Mouse (Mus musculus) right cerebral cortex, postnatal 14 days (tissue): Measurements from ENCODE around the gene Fads3.
A peak's percentile ranks its signal among the peaks of the same experiment; 100 is the strongest.

Experiments used
- DNase-seq: peaks from one replicate; pipeline ENCODE4 v3.0.0; 2022

The Fads3 gene

GRCm38 (mm10) chr19:10041388-10042148 lies at the start of gene Fads3:
Fads3 (plus strand) TSS chr19:10041569.
- DNase-seq = peak; percentile 76

DNA sequence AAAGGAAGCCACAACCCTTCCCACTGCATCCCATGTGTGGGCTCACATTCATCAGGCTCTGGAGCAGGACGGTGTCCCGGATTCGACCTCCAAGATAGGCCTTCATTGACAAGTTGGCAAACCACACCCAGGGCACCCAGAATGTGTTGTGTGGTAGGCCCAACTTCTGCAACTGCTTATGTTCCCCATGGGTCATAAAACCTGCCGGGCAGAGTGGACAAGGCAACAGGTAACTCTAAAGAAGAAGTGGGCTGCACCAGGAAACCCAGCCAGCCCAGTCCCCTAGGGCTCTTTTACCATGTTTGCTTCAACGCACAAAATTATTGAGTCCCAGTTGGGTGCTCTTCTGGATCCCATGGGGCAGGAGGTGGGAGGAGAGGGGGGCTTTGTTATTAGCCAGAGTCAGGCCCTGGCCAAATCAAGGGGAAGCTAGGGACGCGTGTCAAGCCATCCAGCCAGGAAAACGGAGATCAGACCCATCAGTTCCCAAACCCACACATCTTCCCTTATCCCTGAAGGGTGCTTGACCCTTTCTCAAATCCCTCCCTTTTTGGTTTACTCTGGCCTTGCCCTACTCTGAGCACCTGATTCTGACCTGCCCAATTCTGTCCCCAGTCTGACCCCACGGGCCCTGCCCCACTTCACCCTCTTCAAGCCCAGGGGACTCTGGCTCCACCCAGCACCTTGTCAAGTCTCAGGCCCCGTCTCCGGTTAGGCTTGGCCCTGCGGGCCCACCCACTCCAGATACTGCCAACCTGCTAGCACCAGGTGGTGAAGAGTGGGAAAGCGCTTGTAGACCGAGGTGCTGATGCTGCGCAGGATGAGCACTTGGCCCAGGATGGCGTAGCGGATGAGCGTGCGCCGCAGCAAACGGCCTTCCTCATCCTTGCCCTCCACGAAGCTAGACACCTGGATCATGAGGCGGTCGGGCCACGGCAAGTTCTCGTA lies 49.1 kb upstream of the Fads3 start:
- DNase-seq = no peak

DNA sequence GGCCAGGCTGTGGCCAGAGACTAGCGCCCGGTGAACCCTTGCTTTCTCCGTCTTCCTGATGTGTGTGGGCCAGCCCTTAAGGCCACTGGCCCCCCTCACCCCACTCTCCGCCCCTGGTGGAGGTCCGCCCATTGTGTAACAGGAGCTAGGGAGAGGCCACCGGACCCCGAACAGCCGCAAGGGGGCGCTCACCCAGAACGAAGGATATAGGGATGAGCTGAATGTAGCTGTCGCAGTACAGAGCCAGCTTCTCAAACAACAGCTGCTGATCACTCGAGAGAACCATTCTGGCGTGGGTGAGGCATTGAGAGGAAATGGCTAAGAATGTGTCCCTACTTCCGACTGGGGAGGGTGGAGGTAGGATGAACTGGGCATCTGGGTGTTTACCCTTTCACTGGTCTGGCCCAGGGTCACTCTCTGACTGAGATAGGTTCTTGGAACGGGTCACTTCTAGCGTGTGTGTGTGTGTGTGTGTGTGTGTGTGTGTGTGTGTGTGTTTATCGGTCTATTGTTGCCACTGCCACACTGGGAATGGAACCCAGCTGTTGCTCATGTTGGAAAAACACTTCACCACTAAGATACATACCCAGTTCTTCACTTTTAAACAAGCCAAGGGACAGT lies 48.2 kb upstream of the Fads3 start:
- DNase-seq = peak; percentile 88

DNA sequence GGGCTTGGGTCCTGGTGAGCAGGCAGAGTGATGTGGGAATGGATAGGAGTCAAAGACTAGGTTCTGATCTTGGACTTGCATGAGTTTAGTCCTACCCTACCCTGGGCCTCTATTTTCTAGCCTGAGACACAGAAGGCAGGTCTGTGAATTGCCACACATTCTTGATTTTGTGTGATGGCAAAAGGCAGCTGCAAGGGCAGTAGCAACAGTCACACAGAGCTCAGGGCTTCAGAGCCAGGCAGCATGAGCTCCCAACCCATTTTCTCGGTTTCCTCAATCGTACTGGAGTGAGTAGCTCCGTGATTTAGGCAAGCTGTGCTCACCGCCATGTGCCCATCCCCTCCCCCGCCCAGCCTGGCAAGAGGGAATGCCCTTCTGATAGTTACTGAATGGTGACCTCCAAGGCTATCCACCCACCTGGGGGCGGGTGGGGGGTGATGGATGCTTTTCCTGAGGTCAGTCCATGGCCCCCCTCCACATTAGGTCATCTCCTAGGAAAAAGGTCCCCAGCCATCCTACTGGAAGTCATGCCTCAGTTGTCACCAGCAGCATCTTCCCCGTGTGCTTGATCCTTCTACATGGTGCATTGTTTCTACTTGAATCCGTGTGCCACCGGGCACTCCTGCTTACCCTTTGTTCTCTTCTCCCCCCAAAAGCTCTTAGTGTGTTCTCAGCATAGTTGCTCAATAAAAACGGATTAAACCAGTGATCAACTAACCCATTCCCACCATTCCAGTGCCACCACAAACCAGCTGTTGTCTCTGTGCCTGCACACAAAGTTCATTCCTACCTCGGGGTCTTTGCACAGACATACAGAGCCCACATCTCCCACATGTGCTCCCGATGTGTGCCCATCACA lies 43.9 kb upstream of the Fads3 start:
- DNase-seq = no peak

DNA sequence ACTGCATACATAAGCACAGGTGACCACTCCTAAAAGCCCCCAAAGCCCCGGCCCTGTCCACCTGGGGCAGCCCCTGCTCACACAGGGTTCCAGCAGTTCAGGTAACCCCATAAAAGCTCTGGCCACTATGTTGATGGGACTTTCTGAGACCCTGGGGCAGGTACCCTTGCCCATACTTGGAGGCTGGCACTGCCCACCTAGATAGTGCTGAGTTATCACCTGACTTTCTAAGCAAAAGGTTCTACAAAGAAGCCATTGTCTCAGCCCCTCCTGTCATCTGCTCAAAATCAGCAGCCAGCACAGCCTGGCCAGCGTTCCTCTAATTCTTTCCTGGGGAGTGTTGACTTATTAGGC lies 43.3 kb upstream of the Fads3 start:
- no peak for DNase-seq

GRCm38 (mm10) chr19:9998736-9999486 lies 42.5 kb upstream of the Fads3 start:
- no peak for DNase-seq

DNA sequence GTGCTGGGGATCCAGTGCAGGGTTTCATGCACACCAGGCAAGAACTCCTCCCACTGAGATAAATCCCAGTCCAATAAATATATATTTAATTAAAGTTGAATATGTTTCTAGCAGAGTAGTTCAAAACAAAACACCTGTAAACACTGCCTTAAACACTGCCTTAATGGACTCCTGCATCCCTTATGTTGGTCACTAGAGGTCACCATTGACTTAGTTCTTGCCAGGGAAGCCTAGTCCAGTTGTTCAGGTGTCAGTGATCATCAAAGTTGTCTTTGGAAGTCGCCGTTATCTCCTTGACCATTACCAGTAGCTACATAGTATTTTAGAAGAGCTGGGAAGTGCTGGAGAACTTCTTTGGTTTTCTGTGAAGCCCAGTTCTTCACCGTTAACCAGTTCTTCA lies 41.0 kb upstream of the Fads3 start:
- DNase-seq = no peak

DNA sequence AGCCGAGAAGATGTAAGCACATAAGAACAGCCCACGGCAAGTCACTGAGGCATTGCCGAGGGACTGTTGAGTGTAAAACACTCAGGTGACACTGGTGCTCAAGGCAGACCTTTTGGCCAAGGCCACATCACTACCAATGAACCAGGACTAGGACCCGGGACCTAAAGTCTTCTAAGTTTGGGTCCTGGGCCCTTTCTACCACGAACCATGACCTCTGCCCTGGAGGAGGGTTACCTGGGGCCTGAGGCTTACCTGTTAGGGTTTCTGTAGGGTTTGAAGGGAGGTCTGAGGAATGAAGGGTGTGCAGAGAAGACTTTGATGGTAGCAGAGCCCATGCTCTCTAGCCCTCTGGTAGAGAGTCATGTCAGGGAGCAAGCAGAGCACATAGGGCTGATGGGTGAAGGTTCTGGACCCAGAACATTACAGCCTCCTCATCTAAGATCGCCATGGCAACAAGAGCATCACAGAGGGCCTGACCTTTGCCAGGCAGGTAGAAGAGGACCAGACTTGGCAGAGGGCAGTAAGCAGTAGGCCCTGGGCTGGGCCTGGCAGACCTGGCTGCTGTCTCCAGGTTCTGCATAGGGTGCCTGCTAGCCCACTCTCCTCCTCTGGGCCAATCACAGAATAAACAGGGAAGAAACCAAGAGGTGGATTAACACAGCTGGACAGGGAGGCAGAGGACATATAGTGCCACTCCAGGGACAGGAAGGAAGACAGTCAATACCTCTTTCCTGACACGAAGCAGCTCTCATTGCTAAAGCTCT lies 40.0 kb upstream of the Fads3 start, which contains the start of the genes Best1 and Rab3il1:
Best1 (minus strand) TSS at position 428 of the 764 bp plus-strand sequence.
Rab3il1 (plus strand) TSS at position 464 of the 764 bp plus-strand sequence.
- no peak for DNase-seq

DNA sequence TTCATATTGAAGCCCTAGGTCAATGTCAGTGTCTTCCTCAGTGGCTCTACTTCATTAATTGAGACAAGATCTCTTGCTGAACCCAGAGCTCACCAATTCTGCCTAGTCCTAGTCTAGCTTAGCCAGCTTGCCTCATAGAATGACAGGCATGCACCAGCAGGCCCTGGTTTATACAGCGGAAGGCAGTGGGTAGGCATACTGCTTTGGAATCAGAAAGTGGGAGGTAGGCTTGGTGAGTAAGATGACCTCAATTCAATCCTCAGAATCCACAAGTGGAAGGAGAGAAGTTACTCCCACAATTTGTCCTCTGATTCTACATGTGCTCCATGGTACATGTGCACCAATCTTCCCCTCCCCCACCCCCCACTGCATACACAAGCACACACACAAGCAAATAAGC lies 37.7 kb upstream of the Fads3 start:
- DNase-seq = no peak

- no peak for DNase-seq
Observed at GRCm38 (mm10) chr19:10011408-10011807, 30.0 kb upstream of the Fads3 start.

- DNase-seq = no peak
Observed at GRCm38 (mm10) chr19:10012827-10013278, 28.5 kb upstream of the Fads3 start.

GRCm38 (mm10) chr19:10013348-10013747 lies 28.0 kb upstream of the Fads3 start:
- no peak for DNase-seq

DNA sequence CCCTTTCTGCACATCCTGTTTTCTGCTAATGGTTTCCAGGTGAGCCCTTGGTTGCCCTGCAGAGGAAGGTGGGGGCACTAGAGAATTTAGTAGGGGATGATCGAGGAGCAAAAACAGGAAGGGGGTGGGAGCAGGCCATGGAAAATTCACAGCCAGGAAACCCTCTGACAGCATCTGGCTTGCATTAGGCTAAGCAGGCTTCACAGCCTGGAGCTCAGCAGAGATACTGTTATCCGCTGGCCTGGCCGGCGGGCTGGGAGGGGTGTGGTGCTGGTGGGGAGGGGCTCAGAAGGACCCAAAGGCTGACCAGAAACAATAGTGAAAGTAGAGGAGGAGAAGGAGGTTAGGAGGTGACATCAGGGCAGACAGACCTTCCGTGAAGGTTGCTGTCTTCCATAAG lies 27.5 kb upstream of the Fads3 start:
- no peak for DNase-seq

DNA sequence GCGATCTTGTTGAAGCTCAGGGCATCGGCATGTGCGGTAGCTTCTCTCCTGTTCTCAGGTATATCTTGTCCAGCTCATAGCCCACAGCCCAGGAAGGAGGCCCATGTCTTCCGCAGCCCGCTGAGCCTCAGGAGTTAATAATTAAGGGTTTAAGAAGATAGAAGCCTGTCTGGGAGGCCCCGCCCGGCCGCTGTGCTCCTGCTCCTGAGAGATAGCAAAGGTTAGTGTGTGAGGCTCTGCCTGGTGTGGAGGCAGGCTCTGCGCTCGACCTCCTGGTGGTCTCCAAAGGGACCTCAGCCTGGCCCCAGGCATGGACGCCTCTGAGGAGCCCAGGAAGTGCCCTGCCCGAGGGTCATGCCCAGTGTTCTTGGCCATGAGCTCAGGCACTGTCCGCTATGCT lies 26.5 kb upstream of the Fads3 start:
- DNase-seq = no peak

- no peak for DNase-seq
Observed at GRCm38 (mm10) chr19:10015442-10015841, 25.9 kb upstream of the Fads3 start.

DNA sequence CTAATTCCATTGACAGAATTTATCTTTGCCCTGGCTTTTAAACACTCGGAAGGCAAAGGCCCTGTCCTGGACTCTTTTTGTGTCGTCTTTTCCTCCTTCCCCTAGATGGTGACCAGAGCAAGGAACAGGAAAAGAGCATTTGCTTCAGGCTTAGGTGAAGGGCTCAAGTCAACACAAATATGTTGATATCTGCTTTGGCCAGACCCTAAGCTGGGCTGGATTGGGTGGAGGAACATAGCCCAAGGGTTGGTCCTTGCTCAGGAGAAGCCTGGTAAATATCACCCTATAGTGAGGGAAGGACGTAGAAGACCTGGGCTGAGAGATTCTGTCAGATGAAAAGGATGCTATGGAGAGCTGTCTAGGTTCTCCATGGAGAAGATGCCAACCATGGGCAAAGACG lies 25.2 kb upstream of the Fads3 start:
- DNase-seq = no peak

- DNase-seq = peak; percentile 75
Observed at GRCm38 (mm10) chr19:10017637-10018526, 23.5 kb upstream of the Fads3 start.

- DNase-seq = no peak
Observed at GRCm38 (mm10) chr19:10018527-10018818, 22.9 kb upstream of the Fads3 start.

- DNase-seq = no peak
Observed at GRCm38 (mm10) chr19:10019214-10019760, 22.1 kb upstream of the Fads3 start.

GRCm38 (mm10) chr19:10021981-10022380 lies 19.4 kb upstream of the Fads3 start:
- DNase-seq = no peak
